Mouse (Mus musculus): ENCODE results near the gene Stim1. TPM values are rescaled to one million over a fixed set of nuclear protein-coding genes. Genes with fewer than 3 reads are reported as not detected.

Stim1 gene
- polyA plus RNA-seq, 1 experiment from 2014 or later = 11.6 TPM

GRCm38 (mm10) chr7:102272422-102272948 lies 4.9 kb downstream of the Stim1 start:
- Histone ChIP-seq H3K27me3 (ENCODE audit: control insufficient read depth, insufficient read depth, low read length) (peaks cover 9% of the 10 kb centered on the region; the same call in 1 of the 2 replicates), H3K4me2 (no peak overlapping the region), H3K36me3 (ENCODE audit: control insufficient read depth, insufficient read depth, low read length) (no peaks in the 10 kb centered on the region), H3K27ac (ENCODE audit: low read depth, low read length) (no peak overlapping the region), H3K4me3 (ENCODE audit: low read depth, low read length) (no peak overlapping the region), H3K9ac (ENCODE audit: low read length) (no peak overlapping the region), H3K4me1 (ENCODE audit: control insufficient read depth, insufficient read depth, low read length) (peaks cover 5% of the 10 kb centered on the region; the same call in 1 of the 2 replicates), H3K9me3 (ENCODE audit: control insufficient read depth, low read length) (no peaks in the 10 kb centered on the region)
- DNase-seq (ENCODE audit: low spot score, missing footprints) = no peak
- ATAC-seq (ENCODE audit: low FRiP score) = no peak
- WGBS = 88% methylated on average over 3 of the region's 3 CpGs

DNA sequence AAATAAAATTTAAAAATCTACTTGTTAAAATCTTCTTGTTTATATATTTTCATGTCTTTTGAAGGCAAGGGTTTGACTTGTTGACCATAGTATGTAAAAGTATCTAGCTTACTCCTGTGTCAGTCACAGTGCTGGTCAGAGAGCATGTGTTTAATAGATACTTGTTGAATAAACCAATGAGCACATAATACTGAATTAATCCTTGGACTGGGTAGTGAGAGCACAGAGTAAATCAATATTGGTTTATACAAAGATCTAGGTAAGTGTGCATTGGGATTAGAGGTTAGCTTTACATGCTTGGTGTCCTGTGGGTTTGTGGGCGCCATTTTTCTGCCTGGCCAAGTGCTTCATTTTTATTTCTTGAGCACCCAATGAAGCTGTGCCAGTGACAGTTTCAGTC lies 13.8 kb downstream of the Stim1 start:
- H3K4me3 ChIP-seq (ENCODE audit: low read depth, low read length) = no peak overlapping the region
- ATAC-seq (ENCODE audit: low FRiP score) (no peak), DNase-seq (ENCODE audit: low spot score, missing footprints) (no peak)
- no peak overlapping the region for H3K4me2 ChIP-seq
- H3K36me3 ChIP-seq (ENCODE audit: control insufficient read depth, insufficient read depth, low read length) = no peaks in the 10 kb centered on the region
- no peak overlapping the region for H3K27ac ChIP-seq (ENCODE audit: low read depth, low read length)
- H3K27me3 ChIP-seq (ENCODE audit: control insufficient read depth, insufficient read depth, low read length) = no peaks in the 10 kb centered on the region
- 86% methylated on average over 1 of the region's 1 CpGs for WGBS
- no peak overlapping the region for H3K9ac ChIP-seq (ENCODE audit: low read length)
- H3K4me1 ChIP-seq (ENCODE audit: control insufficient read depth, insufficient read depth, low read length) = no peaks in the 10 kb centered on the region
- no peaks in the 10 kb centered on the region for H3K9me3 ChIP-seq (ENCODE audit: control insufficient read depth, low read length)

DNA sequence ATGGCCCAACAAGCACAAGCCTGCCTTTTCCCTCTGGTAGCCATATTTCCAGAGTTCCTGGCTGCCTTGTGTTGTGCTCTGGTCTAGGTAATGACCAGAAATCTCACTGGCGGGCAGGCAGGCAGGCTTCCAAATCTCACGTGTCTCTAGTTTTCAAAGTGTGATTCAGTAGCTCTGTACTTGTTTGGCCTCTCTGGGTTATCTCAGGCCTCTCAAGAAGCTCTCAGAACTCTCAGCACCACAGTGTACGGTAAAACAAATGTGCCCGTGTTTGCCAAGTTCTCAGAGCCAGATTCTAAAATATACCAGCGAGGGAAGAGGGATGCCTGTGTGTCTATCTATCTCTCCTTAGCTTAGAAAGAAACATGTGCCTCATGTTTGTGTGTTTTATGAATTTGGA lies 14.7 kb downstream of the Stim1 start:
- H3K36me3 ChIP-seq (ENCODE audit: control insufficient read depth, insufficient read depth, low read length) = no peaks in the 10 kb centered on the region
- DNase-seq (ENCODE audit: low spot score, missing footprints) = no peak
- no peaks in the 10 kb centered on the region for H3K9me3 ChIP-seq (ENCODE audit: control insufficient read depth, low read length)
- no peaks in the 10 kb centered on the region for H3K27me3 ChIP-seq (ENCODE audit: control insufficient read depth, insufficient read depth, low read length)
- H3K4me1 ChIP-seq (ENCODE audit: control insufficient read depth, insufficient read depth, low read length) = no peaks in the 10 kb centered on the region
- no peak overlapping the region for H3K27ac ChIP-seq (ENCODE audit: low read depth, low read length)
- no peak overlapping the region for H3K4me2 ChIP-seq
- H3K9ac ChIP-seq (ENCODE audit: low read length) = no peak overlapping the region
- WGBS = 84% methylated on average over 5 of the region's 5 CpGs
- H3K4me3 ChIP-seq (ENCODE audit: low read depth, low read length) = no peak overlapping the region
- no peak for ATAC-seq (ENCODE audit: low FRiP score)

- ATAC-seq (ENCODE audit: low FRiP score) = no peak
- no peaks in the 10 kb centered on the region for H3K27me3 ChIP-seq (ENCODE audit: control insufficient read depth, insufficient read depth, low read length)
These were observed 21.9 kb downstream of the Stim1 start for GRCm38 (mm10) chr7:102289466-102289865.

DNA sequence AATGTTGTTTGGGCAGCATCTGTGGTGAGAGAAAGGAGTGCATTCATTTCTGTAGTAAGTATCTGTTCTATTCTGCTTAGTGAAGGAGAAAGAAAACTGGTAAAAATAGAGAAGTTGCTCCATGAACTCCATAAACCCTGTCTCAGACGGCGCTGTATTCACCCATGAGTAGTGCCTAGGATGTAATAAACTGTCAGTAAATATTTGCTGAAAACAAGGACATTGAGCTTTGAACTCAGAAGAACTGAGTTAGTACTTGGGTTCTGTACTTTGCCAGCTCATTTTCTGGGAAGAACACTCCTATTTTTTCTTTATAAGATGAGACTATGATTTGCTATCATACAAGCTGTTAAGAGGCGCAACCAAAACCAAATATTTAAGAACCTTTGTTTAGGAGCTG lies 24.6 kb downstream of the Stim1 start:
- H3K27me3 ChIP-seq (ENCODE audit: control insufficient read depth, insufficient read depth, low read length) = no peaks in the 10 kb centered on the region
- H3K27ac ChIP-seq (ENCODE audit: low read depth, low read length) = no peak overlapping the region
- no peak overlapping the region for H3K9ac ChIP-seq (ENCODE audit: low read length)
- H3K4me2 ChIP-seq = no peak overlapping the region
- H3K4me1 ChIP-seq (ENCODE audit: control insufficient read depth, insufficient read depth, low read length) = peaks cover 4% of the 10 kb centered on the region; the same call in 1 of the 2 replicates
- no peaks in the 10 kb centered on the region for H3K9me3 ChIP-seq (ENCODE audit: control insufficient read depth, low read length)
- no peak for ATAC-seq (ENCODE audit: low FRiP score)
- no peaks in the 10 kb centered on the region for H3K36me3 ChIP-seq (ENCODE audit: control insufficient read depth, insufficient read depth, low read length)
- WGBS = 96% methylated on average over 3 of the region's 3 CpGs
- no peak for DNase-seq (ENCODE audit: low spot score, missing footprints)
- H3K4me3 ChIP-seq (ENCODE audit: low read depth, low read length) = no peak overlapping the region

More at GRCm38 (mm10) chr7:102289466-102289865, 21.9 kb downstream of the Stim1 start:
- 86% methylated on average over 6 of the region's 6 CpGs for WGBS
- Histone ChIP-seq H3K9me3 (ENCODE audit: control insufficient read depth, low read length) (no peaks in the 10 kb centered on the region), H3K27ac (ENCODE audit: low read depth, low read length) (no peak overlapping the region), H3K4me2 (no peak overlapping the region), H3K4me3 (ENCODE audit: low read depth, low read length) (no peak overlapping the region), H3K36me3 (ENCODE audit: control insufficient read depth, insufficient read depth, low read length) (no peaks in the 10 kb centered on the region), H3K9ac (ENCODE audit: low read length) (no peak overlapping the region), H3K4me1 (ENCODE audit: control insufficient read depth, insufficient read depth, low read length) (peaks cover 4% of the 10 kb centered on the region; the same call in 1 of the 2 replicates)
- no peak for DNase-seq (ENCODE audit: low spot score, missing footprints)

- Histone ChIP-seq H3K27me3 (ENCODE audit: control insufficient read depth, insufficient read depth, low read length) (no peaks in the 10 kb centered on the region), H3K9me3 (ENCODE audit: control insufficient read depth, low read length) (no peaks in the 10 kb centered on the region), H3K36me3 (ENCODE audit: control insufficient read depth, insufficient read depth, low read length) (no peaks in the 10 kb centered on the region), H3K9ac (ENCODE audit: low read length) (no peak overlapping the region), H3K27ac (ENCODE audit: low read depth, low read length) (no peak overlapping the region), H3K4me2 (no peak overlapping the region), H3K4me3 (ENCODE audit: low read depth, low read length) (no peak overlapping the region), H3K4me1 (ENCODE audit: control insufficient read depth, insufficient read depth, low read length) (peaks cover 4% of the 10 kb centered on the region; the same call in 1 of the 2 replicates)
- DNase-seq (ENCODE audit: low spot score, missing footprints) = no peak
- WGBS = 5% methylated on average over 2 of the region's 2 CpGs
- no peak for ATAC-seq (ENCODE audit: low FRiP score)
These were observed 25.6 kb downstream of the Stim1 start for GRCm38 (mm10) chr7:102293234-102293633.

DNA sequence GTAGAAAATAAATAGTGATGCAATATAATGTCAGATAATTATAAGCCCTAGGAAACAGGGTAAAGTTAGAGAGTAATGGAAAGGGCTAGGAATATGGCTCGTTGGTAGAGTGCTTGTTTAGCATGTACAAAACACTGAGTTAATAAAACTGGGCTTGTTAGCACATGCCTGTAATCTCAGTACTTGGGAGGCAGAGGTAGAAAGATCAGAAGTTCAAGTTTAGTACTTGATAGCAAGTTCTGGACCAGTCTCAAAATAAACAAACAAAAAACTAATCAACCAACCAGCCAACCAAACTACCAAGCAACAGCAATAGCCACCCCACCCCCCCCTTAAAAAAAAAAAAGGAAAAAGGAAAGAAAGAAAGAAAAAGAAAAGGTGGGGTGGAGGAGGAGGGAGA lies 33.2 kb downstream of the Stim1 start:
- H3K27ac ChIP-seq (ENCODE audit: low read depth, low read length) = no peak overlapping the region
- no peak for ATAC-seq (ENCODE audit: low FRiP score)
- H3K36me3 ChIP-seq (ENCODE audit: control insufficient read depth, insufficient read depth, low read length) = no peaks in the 10 kb centered on the region
- H3K27me3 ChIP-seq (ENCODE audit: control insufficient read depth, insufficient read depth, low read length) = no peaks in the 10 kb centered on the region
- DNase-seq (ENCODE audit: low spot score, missing footprints) = no peak
- H3K4me1 ChIP-seq (ENCODE audit: control insufficient read depth, insufficient read depth, low read length) = no peaks in the 10 kb centered on the region
- no peaks in the 10 kb centered on the region for H3K9me3 ChIP-seq (ENCODE audit: control insufficient read depth, low read length)
- H3K4me2 ChIP-seq = no peak overlapping the region
- WGBS = 83% methylated on average over 1 of the region's 1 CpGs
- H3K9ac ChIP-seq (ENCODE audit: low read length) = no peak overlapping the region
- no peak overlapping the region for H3K4me3 ChIP-seq (ENCODE audit: low read depth, low read length)

- DNase-seq (ENCODE audit: low spot score, missing footprints) (no peak), ATAC-seq (ENCODE audit: low FRiP score) (no peak)
- H3K4me1 ChIP-seq (ENCODE audit: control insufficient read depth, insufficient read depth, low read length) = no peaks in the 10 kb centered on the region
- no peak overlapping the region for H3K9ac ChIP-seq (ENCODE audit: low read length)
- H3K36me3 ChIP-seq (ENCODE audit: control insufficient read depth, insufficient read depth, low read length) = no peaks in the 10 kb centered on the region
- H3K9me3 ChIP-seq (ENCODE audit: control insufficient read depth, low read length) = no peaks in the 10 kb centered on the region
- no peak overlapping the region for H3K4me2 ChIP-seq
- H3K27me3 ChIP-seq (ENCODE audit: control insufficient read depth, insufficient read depth, low read length) = no peaks in the 10 kb centered on the region
- H3K4me3 ChIP-seq (ENCODE audit: low read depth, low read length) = no peak overlapping the region
- no peak overlapping the region for H3K27ac ChIP-seq (ENCODE audit: low read depth, low read length)
- 98% methylated on average over 4 of the region's 4 CpGs for WGBS
These were observed 34.9 kb downstream of the Stim1 start for GRCm38 (mm10) chr7:102302471-102302870.

- DNase-seq (ENCODE audit: low spot score, missing footprints) = no peak
- H3K4me1 ChIP-seq (ENCODE audit: control insufficient read depth, insufficient read depth, low read length) = no peaks in the 10 kb centered on the region
- H3K27me3 ChIP-seq (ENCODE audit: control insufficient read depth, insufficient read depth, low read length) = no peaks in the 10 kb centered on the region
- 90% methylated on average over 2 of the region's 2 CpGs for WGBS
- no peak overlapping the region for H3K4me3 ChIP-seq (ENCODE audit: low read depth, low read length)
- H3K4me2 ChIP-seq = no peak overlapping the region
- ATAC-seq (ENCODE audit: low FRiP score) = no peak
- H3K36me3 ChIP-seq (ENCODE audit: control insufficient read depth, insufficient read depth, low read length) = no peaks in the 10 kb centered on the region
- H3K9me3 ChIP-seq (ENCODE audit: control insufficient read depth, low read length) = no peaks in the 10 kb centered on the region
- no peak overlapping the region for H3K9ac ChIP-seq (ENCODE audit: low read length)
- no peak overlapping the region for H3K27ac ChIP-seq (ENCODE audit: low read depth, low read length)
These were observed 38.0 kb downstream of the Stim1 start for GRCm38 (mm10) chr7:102305596-102305995.
